Mouse (Mus musculus) testis, adult 2 months (tissue): ENCODE measurements around the gene Trp53bp2.

Experiments
- CTCF ChIP-seq: fragments of 200-500 bp; IDR thresholded peaks from 2 replicates; pipeline ENCODE4 v1.5.1; 2012; ENCODE audit warnings: low read depth, mild to moderate bottlenecking, inconsistent platforms, low read length, moderate library complexity; ENCODE audit not compliant: control insufficient read depth, insufficient read depth, insufficient replicate concordance
- POLR2A ChIP-seq: fragments of 200-500 bp; IDR thresholded peaks from 2 replicates; pipeline ENCODE4 v1.6.1; 2012; ENCODE audit warnings: low read depth, mild to moderate bottlenecking, inconsistent platforms, low read length, moderate library complexity; ENCODE audit not compliant: control insufficient read depth

- no peak for TF ChIP-seq CTCF
- TF ChIP-seq POLR2A, result no peak
These were observed 22.5 kb upstream of the Trp53bp2 start for GRCm38 (mm10) chr1:182386449-182386848.
